Mouse (Mus musculus) testis, adult 2 months (tissue): ENCODE data around the gene Mboat1.

Source experiments
- CTCF ChIP-seq: fragments of 200-500 bp; IDR thresholded peaks from 2 replicates; pipeline ENCODE4 v1.5.1; 2012; ENCODE audit warnings: low read depth, mild to moderate bottlenecking, inconsistent platforms, low read length, moderate library complexity; ENCODE audit not compliant: control insufficient read depth, insufficient read depth, insufficient replicate concordance
- POLR2A ChIP-seq: fragments of 200-500 bp; IDR thresholded peaks from 2 replicates; pipeline ENCODE4 v1.6.1; 2012; ENCODE audit warnings: low read depth, mild to moderate bottlenecking, inconsistent platforms, low read length, moderate library complexity; ENCODE audit not compliant: control insufficient read depth

GRCm38 (mm10) chr13:30136923-30137629 lies 787 bp downstream of the Mboat1 start:
- TF ChIP-seq CTCF (no peak), POLR2A (no peak)
